Mouse (Mus musculus) CH12.LX (cell line): Measurements from ENCODE around the gene Adamtsl5. TPM values are rescaled to one million over a fixed set of nuclear protein-coding genes. Genes with fewer than 3 reads are reported as not detected.

Experiments
- DNase-seq: peaks from one replicate; pipeline ENCODE4 v3.0.0-alpha.2; 2013; ENCODE audit errors: extremely low read depth
- H3K27ac ChIP-seq: 2 replicates; pipeline ENCODE4 v1.5.1; 2012; ENCODE audit warnings: low read depth, mild to moderate bottlenecking, control low read depth, moderate library complexity; ENCODE audit not compliant: insufficient read depth
- H3K27me3 ChIP-seq: replicated peaks from 2 replicates; pipeline ENCODE3; 2012; ENCODE audit warnings: inconsistent platforms
- H3K36me3 ChIP-seq, 2 experiments: replicated peaks in 1 of 2; 2 replicates each; pipeline versions ENCODE3 to v1.6.1; 2012; ENCODE audit warnings: inconsistent platforms in 1 of 2, low read length in 1 of 2, mild to moderate bottlenecking in 1 of 2, mixed read lengths in 1 of 2, moderate library complexity in 1 of 2; ENCODE audit not compliant: control insufficient read depth in 1 of 2, insufficient read depth in 1 of 2
- H3K4me1 ChIP-seq, 2 experiments: 2 replicates each; pipeline ENCODE4 v1.6.1; 2012; ENCODE audit warnings: inconsistent platforms in 1 of 2, moderate library complexity in 1 of 2; ENCODE audit not compliant: insufficient read depth in 2 of 2, control insufficient read depth in 1 of 2
- H3K4me2 ChIP-seq: 2 replicates; pipeline ENCODE4 v1.6.1; 2012; ENCODE audit warnings: low read depth, mild to moderate bottlenecking, control low read depth; ENCODE audit not compliant: poor library complexity, insufficient read depth, severe bottlenecking
- H3K4me3 ChIP-seq, 3 experiments: fragments of 150-350 bp in 1 of 3; sonication (generic) in 1 of 3; replicated peaks in 1 of 3; 2 replicates each; pipeline versions ENCODE3 to v1.5.1; 2011 to 2012; ENCODE audit warnings: low read depth in 2 of 3, low read length in 2 of 3, mild to moderate bottlenecking in 2 of 3, moderate library complexity in 2 of 3, control low read depth in 1 of 3, improper control_type of control experiment in 1 of 3, inconsistent platforms in 1 of 3, mixed read lengths in 1 of 3; ENCODE audit not compliant: poor library complexity in 1 of 3
- H3K79me2 ChIP-seq: replicated peaks from 2 replicates; pipeline ENCODE4 v1.6.1; 2012; ENCODE audit warnings: mild to moderate bottlenecking, moderate library complexity; ENCODE audit not compliant: control insufficient read depth, poor library complexity, insufficient read depth, severe bottlenecking; ENCODE audit errors: extremely low read depth
- H3K9ac ChIP-seq: 2 replicates; pipeline ENCODE4 v1.6.1; 2012; ENCODE audit warnings: low read depth, mild to moderate bottlenecking, control low read depth, moderate library complexity; ENCODE audit not compliant: insufficient read depth
- H3K9me3 ChIP-seq: replicated peaks from 2 replicates; pipeline ENCODE3; 2012; ENCODE audit warnings: low read length, inconsistent platforms, mixed read lengths
- CTCF ChIP-seq, 2 experiments: IDR thresholded peaks in 1 of 2; conservative IDR thresholded peaks in 1 of 2; 2 replicates each; pipeline ENCODE4 v1.5.1; 2011 to 2012; ENCODE audit warnings: low read depth in 2 of 2, low read length in 2 of 2, improper control_type of control experiment in 1 of 2, inconsistent platforms in 1 of 2, mild to moderate bottlenecking in 1 of 2, moderate library complexity in 1 of 2
- HCFC1 ChIP-seq: IDR thresholded peaks from 2 replicates; pipeline ENCODE4 v1.6.1; 2012; ENCODE audit warnings: low read depth, mild to moderate bottlenecking, inconsistent platforms, low read length, improper control_type of control experiment
- IRF4 ChIP-seq: IDR thresholded peaks from 2 replicates; pipeline ENCODE4 v1.6.1; 2014; ENCODE audit warnings: low read depth, mild to moderate bottlenecking, inconsistent platforms, low read length, improper control_type of control experiment
- JUN ChIP-seq: IDR thresholded peaks from 2 replicates; pipeline ENCODE4 v1.6.1; 2011; ENCODE audit warnings: low read depth, mild to moderate bottlenecking, low read length, improper control_type of control experiment, moderate library complexity; ENCODE audit not compliant: insufficient read depth
- JUND ChIP-seq: conservative IDR thresholded peaks from 2 replicates; pipeline ENCODE4 v1.6.1; 2011; ENCODE audit warnings: low read depth, low read length, improper control_type of control experiment
- MAFK ChIP-seq: IDR thresholded peaks from 2 replicates; pipeline ENCODE4 v1.6.1; 2011; ENCODE audit warnings: low read length, improper control_type of control experiment; ENCODE audit not compliant: insufficient replicate concordance
- MAX ChIP-seq: IDR thresholded peaks from 2 replicates; pipeline ENCODE4 v1.6.1; 2011; ENCODE audit warnings: low read length, improper control_type of control experiment
- MXI1 ChIP-seq: IDR thresholded peaks from 2 replicates; pipeline ENCODE4 v1.6.1; 2011; ENCODE audit warnings: mild to moderate bottlenecking, low read depth, low read length, improper control_type of control experiment
- MYC ChIP-seq: IDR thresholded peaks from 2 replicates; pipeline ENCODE4 v1.6.1; 2011; ENCODE audit warnings: low read depth, mild to moderate bottlenecking, improper control_type of control experiment, low read length
- POLR2AphosphoS2 ChIP-seq: IDR thresholded peaks from 2 replicates; pipeline ENCODE4 v1.6.1; 2011; ENCODE audit warnings: low read depth, low read length, improper control_type of control experiment
- RAD21 ChIP-seq: IDR thresholded peaks from 2 replicates; pipeline ENCODE4 v1.6.1; 2011; ENCODE audit warnings: low read depth, mild to moderate bottlenecking, low read length, improper control_type of control experiment, moderate library complexity
- RCOR1 ChIP-seq: conservative IDR thresholded peaks from 2 replicates; pipeline ENCODE4 v1.6.1; 2012; ENCODE audit warnings: low read depth, mild to moderate bottlenecking, inconsistent platforms, low read length, improper control_type of control experiment
- TCF12 ChIP-seq: IDR thresholded peaks from 2 replicates; pipeline ENCODE4 v1.6.1; 2014; ENCODE audit warnings: low read depth, mild to moderate bottlenecking, inconsistent platforms, low read length, improper control_type of control experiment
- UBTF ChIP-seq: IDR thresholded peaks from 2 replicates; pipeline ENCODE4 v1.6.1; 2012; ENCODE audit warnings: low read depth, mild to moderate bottlenecking, inconsistent platforms, low read length, improper control_type of control experiment, moderate library complexity
- dilution Hi-C: fragments of 300-500 bp; cut with MboI; formaldehyde crosslinking; loops from 2 replicates; pipeline ENCODE4 v1.14.3; 2020; ENCODE audit warnings: low sequenced_read_pairs; ENCODE audit not compliant: extremely low pct_unique_long_range_greater_than_20kb, extremely low pct_ligation_motif_present
- in situ Hi-C: fragments of 300-500 bp; cut with MboI; formaldehyde crosslinking; loops from 3 replicates; pipeline ENCODE4 v1.14.3; 2019; ENCODE audit warnings: low sequenced_read_pairs, low pct_ligation_motif_present, low pct_unique_long_range_greater_than_20kb, mixed read lengths
- polyA plus RNA-seq: library from polyadenylated mRNA; unstranded; fragments of >175 nt; gene quantifications from 2 replicates; pipeline ENCODE4 v1.2.1, GENCODE M21; 2012; ENCODE audit warnings: low read depth; ENCODE audit not compliant: insufficient read length
- total RNA-seq, 2 experiments: library from RNA; depleted of rRNA; stranded (reverse); fragments of 300-350 nt in 1 of 2; fragments of >200 nt in 1 of 2; gene quantifications; 2 replicates each; pipeline ENCODE4 v1.2.3; 2012 to 2014

The Adamtsl5 gene
- total and polyA plus RNA-seq, 3 experiments: 0.16 to 0.55 (median 0.27) TPM

DNA sequence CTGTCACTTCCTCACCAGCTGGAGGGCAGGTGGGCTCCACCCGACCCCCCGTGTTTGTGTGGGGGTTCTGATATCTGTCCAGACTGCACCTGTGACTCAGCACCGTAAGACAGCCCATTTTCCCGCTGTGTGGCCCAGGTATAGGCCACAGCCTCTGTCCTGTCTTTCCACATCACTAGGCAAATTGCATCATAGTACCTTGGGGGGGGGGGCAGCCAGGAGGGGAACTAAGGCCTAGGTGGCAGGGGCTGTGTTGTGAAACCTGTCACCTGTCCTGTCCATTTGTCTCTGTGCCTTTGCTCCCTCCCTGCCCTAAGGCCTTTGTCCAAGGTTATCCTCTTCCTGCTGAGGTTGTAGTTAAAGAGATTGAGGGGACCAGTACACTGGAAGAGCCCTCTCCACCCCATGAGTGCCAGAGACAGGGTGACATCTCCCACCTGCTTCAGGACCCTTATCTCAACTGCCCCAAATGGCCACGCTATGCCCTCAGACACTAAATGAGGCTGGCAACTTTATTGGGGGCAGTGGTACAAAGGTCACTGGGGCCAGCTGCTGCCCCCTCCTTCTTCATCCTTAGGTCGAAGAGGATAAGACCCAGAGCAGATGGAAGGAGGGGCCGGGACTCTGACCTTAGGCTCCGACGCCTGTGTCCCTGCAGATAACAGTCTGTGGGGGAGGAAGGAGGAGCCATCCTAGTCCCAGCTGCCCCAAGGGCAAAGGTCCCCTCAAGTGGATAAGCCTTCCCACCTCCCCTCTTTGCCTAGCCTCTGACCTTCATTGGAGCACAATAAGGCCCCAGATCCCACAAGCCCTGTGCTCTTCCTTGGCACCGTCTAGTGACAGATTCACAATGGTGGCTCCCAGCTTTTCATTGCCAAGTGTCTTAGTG is 16.3 kb downstream of the Adamtsl5 start:
- Histone ChIP-seq H3K36me3 (peaks cover 22 to 28% of the 10 kb centered on the region in 2 experiments), H3K27me3 (peaks cover 50% of the 10 kb centered on the region), H3K9ac (peak overlapping the region; percentile 41), H3K79me2 (no peaks in the 10 kb centered on the region), H3K4me1 (peaks cover 30 to 48% of the 10 kb centered on the region in 2 experiments), H3K9me3 (peaks cover 5% of the 10 kb centered on the region), H3K4me3 (peak overlapping the region in 1 of 3 experiments; percentile 55), H3K27ac (no peak overlapping the region), H3K4me2 (peak overlapping the region; percentile 58)
- in situ Hi-C loops: no loop called here
- dilution Hi-C loops: no loop called here
- TF ChIP-seq CTCF (conservative IDR thresholded peaks at IDR 0.05 in 1 of 2, IDR thresholded peaks at IDR 0.05 in 1 of 2; ENCODE audit: low read depth in 2 of 2, low read length in 2 of 2): no peak
- TF ChIP-seq POLR2AphosphoS2: no peak
- TF ChIP-seq RCOR1: no peak
- no peak for TF ChIP-seq UBTF
- no peak for TF ChIP-seq JUN
- TF ChIP-seq RAD21: no peak
- no peak for TF ChIP-seq MYC
- no peak for TF ChIP-seq TCF12
- TF ChIP-seq HCFC1: no peak
- DNase-seq: no peak

DNA sequence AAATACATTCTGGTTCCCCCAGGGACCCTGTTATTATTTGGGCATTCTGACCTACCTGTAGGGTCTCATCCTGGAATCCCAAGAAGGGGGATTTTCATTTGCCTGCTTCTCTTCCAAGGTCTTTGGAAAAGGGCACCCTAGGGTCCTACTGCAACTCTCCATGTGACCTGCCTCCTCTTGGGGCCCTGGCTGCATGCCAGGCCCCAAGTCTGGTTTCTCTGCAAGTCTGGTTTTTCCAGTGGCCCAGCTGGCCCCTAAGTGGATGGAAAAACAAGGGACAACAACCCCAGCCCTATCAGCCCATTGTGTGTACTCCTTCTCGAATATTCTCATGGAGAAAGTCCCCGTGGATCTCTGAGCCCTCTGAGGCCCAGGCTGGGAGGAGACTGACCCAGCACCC is 17.3 kb downstream of the Adamtsl5 start:
- no peak for DNase-seq
- in situ Hi-C loops: no loop called here
- TF ChIP-seq MXI1 (peak; percentile 28; the same call in 1 of the 2 replicates), MAFK (no peak), MAX (0 out of 2 replicates have a peak, but pooled peaks have one; percentile 17), JUND (no peak), TCF12 (0 out of 2 replicates have a peak, but pooled peaks have one; percentile 16), IRF4 (0 out of 2 replicates have a peak, but pooled peaks have one; percentile 15)
- H3K9ac ChIP-seq: peak overlapping the region; percentile 41
- peaks cover 17 to 22% of the 10 kb centered on the region in 2 experiments for H3K36me3 ChIP-seq
- H3K9me3 ChIP-seq: peaks cover 5% of the 10 kb centered on the region
- peak overlapping the region; percentile 58 for H3K4me2 ChIP-seq
- H3K27me3 ChIP-seq: peaks cover 56% of the 10 kb centered on the region
- H3K27ac ChIP-seq: no peak overlapping the region
- dilution Hi-C loops: no loop called here
- peak overlapping the region; percentile 55 to 71 (median 55) for H3K4me3 ChIP-seq
- peaks cover 25 to 40% of the 10 kb centered on the region in 2 experiments for H3K4me1 ChIP-seq
- no peaks in the 10 kb centered on the region for H3K79me2 ChIP-seq
